Mouse (Mus musculus) cerebellum, adult (tissue): Measurements from ENCODE around the gene Alkbh4.
"Not testable (repeated sequence)": the region's sequence is repeated elsewhere in the genome, so short reads cannot be mapped to it uniquely, and the experiment has no call there.

ENCODE experiments used
- ATAC-seq: cut with Nextera tagmentation; 2 replicates; pipeline ENCODE4 v1.9.2; 2017; ENCODE audit warnings: mild to moderate bottlenecking, moderate library complexity, mixed read lengths; ENCODE audit not compliant: insufficient number of reproducible peaks, low FRiP score, low TSS enrichment

Alkbh4 gene

GRCm38 (mm10) chr5:136135571-136136291 is at the start of gene Alkbh4, which contains the start of gene Lrwd1:
Gene Alkbh4, plus strand, starts transcription at chr5:136136146.
Gene Lrwd1, minus strand, starts transcription at chr5:136136074.
- peak; percentile 95 for ATAC-seq

- no peak for ATAC-seq
These were observed 49.7 kb upstream of the Alkbh4 start for GRCm38 (mm10) chr5:136086290-136086689.

- no peak for ATAC-seq
These were observed 46.9 kb upstream of the Alkbh4 start for GRCm38 (mm10) chr5:136088821-136089575.

GRCm38 (mm10) chr5:136091927-136092326 is 44.0 kb upstream of the Alkbh4 start:
- no peak for ATAC-seq

- ATAC-seq: no peak
These were observed 41.5 kb upstream of the Alkbh4 start for GRCm38 (mm10) chr5:136094249-136095010.

GRCm38 (mm10) chr5:136095089-136095488 is 40.9 kb upstream of the Alkbh4 start:
- ATAC-seq: no peak

- ATAC-seq: no peak
These were observed 37.4 kb upstream of the Alkbh4 start for GRCm38 (mm10) chr5:136098536-136098935.

- ATAC-seq: peak; percentile 71; the same call in 1 of the 2 replicates
These were observed 33.7 kb upstream of the Alkbh4 start for GRCm38 (mm10) chr5:136102099-136102820.

- ATAC-seq: no peak
These were observed 31.4 kb upstream of the Alkbh4 start for GRCm38 (mm10) chr5:136104511-136104910.

GRCm38 (mm10) chr5:136108486-136108885 is 27.5 kb upstream of the Alkbh4 start:
- ATAC-seq: no peak

- no peak for ATAC-seq
These were observed 26.9 kb upstream of the Alkbh4 start for GRCm38 (mm10) chr5:136109042-136109441.

GRCm38 (mm10) chr5:136113546-136113945 is 22.4 kb upstream of the Alkbh4 start:
- not testable (repeated sequence) for ATAC-seq

- peak; percentile 95 for ATAC-seq
These were observed 19.8 kb upstream of the Alkbh4 start, which contains the start of gene Polr2j for GRCm38 (mm10) chr5:136115891-136116783. Gene Polr2j, plus strand, starts transcription at chr5:136116631.

- no peak; the same call in 1 of the 2 replicates for ATAC-seq
These were observed 19.2 kb upstream of the Alkbh4 start for GRCm38 (mm10) chr5:136116784-136117112.

- ATAC-seq: no peak
These were observed 13.8 kb upstream of the Alkbh4 start for GRCm38 (mm10) chr5:136122165-136122564.

- no peak for ATAC-seq
These were observed 495 bp downstream of the Alkbh4 start for GRCm38 (mm10) chr5:136136292-136136990.

GRCm38 (mm10) chr5:136137658-136138274 is 1.8 kb downstream of the Alkbh4 start:
- no peak for ATAC-seq

- ATAC-seq: no peak
These were observed 3.4 kb downstream of the Alkbh4 start for GRCm38 (mm10) chr5:136139393-136139792.
